Mouse (Mus musculus): ENCODE results near the gene Shroom1. TPM values are rescaled to one million over a fixed set of nuclear protein-coding genes. Genes with fewer than 3 reads are reported as not detected.

The Shroom1 gene
- polyA plus RNA-seq, 1 experiment from 2014 or later = 1.3 TPM

DNA sequence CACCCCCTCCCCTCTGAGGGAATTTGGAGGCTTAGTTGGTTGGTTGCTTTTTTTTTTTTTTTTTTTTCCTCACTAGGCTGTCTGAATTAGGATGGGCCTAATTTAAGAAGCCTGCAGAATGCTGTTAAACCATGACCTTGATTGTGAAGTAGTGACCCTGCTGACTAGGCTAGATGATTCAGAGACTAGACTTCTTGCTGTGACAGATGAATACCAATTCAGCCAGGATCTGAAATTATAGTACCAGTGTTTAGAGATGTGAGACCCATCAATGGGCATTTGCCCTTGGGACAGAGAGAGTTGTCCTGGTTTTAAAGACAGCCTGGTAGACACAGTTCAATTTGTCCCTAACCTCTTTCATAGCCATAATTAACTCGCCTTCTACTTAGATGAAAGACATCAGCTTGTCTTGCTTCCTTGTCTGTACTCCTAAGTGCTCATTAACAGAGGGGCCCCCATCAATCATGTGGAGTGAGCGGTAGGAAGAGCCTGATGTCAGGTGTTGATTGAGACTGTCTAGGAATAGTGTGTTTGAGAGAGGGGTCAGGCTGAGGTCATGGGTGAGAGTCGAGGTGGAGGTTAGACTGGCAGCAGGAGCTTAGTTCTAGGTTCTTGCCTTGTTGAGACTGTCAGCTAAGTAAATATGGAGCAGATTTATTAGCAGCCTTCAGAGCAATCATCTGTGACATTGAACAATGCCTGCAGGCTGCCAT is 36.4 kb downstream of the Shroom1 start:
- H3K27ac ChIP-seq (ENCODE audit: low read length) = no peak overlapping the region
- 38% methylated on average over 3 of the region's 3 CpGs for WGBS
- ATAC-seq (replicated peaks; ENCODE audit: extremely low read depth, insufficient read depth, low FRiP score) = no peak

DNA sequence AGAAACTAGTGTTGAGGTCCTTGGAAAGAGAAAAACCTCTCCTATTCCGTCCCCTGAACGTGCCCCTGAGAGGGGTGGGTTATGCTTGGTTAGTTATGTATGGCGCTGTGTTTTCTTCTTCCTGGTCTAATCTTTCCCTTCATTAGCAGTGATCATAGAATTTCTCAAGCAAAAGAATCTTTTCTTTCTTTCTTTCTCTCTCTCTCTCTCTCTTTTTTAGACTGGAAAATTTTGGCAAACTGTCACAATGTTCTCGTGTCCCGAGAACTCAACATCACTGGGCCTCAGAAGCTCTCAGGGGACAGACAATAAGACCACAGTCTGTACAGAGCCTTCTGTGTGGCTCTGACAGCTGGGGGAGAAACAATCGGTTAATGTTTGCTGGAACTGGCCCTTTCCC is 38.4 kb downstream of the Shroom1 start:
- H3K4me1 ChIP-seq (ENCODE audit: control insufficient read depth, insufficient read depth, low read length) = no peaks in the 10 kb centered on the region
- H3K27me3 ChIP-seq (ENCODE audit: control insufficient read depth, insufficient read depth, low read length) = no peaks in the 10 kb centered on the region
- peak overlapping the region; percentile 26 for H3K27ac ChIP-seq (ENCODE audit: low read length)
- ATAC-seq (replicated peaks; ENCODE audit: extremely low read depth, insufficient read depth, low FRiP score) = no peak
- 56% methylated on average over 6 of the region's 6 CpGs for WGBS
- no peaks in the 10 kb centered on the region for H3K9me3 ChIP-seq (replicated peaks; ENCODE audit: control insufficient read depth, low read length)
- no peak overlapping the region for H3K4me2 ChIP-seq (ENCODE audit: low read depth, low read length)
- H3K4me3 ChIP-seq (ENCODE audit: low read length) = no peak overlapping the region
- no peak overlapping the region for H3K9ac ChIP-seq (ENCODE audit: low read length)
- H3K36me3 ChIP-seq (ENCODE audit: control insufficient read depth, insufficient read depth) = no peaks in the 10 kb centered on the region

More for the DNA sequence above, 36.4 kb downstream of the Shroom1 start:
- no peaks in the 10 kb centered on the region for H3K4me1 ChIP-seq (ENCODE audit: control insufficient read depth, insufficient read depth, low read length)
- no peak overlapping the region for H3K4me2 ChIP-seq (ENCODE audit: low read depth, low read length)
- no peak overlapping the region for H3K4me3 ChIP-seq (ENCODE audit: low read length)
- H3K9ac ChIP-seq (ENCODE audit: low read length) = no peak overlapping the region
- no peaks in the 10 kb centered on the region for H3K27me3 ChIP-seq (ENCODE audit: control insufficient read depth, insufficient read depth, low read length)
- H3K36me3 ChIP-seq (ENCODE audit: control insufficient read depth, insufficient read depth) = no peaks in the 10 kb centered on the region
- 0 out of 2 replicates have a peak, but pooled peaks cover 2% of the 10 kb centered on the region for H3K9me3 ChIP-seq (replicated peaks; ENCODE audit: control insufficient read depth, low read length)

DNA sequence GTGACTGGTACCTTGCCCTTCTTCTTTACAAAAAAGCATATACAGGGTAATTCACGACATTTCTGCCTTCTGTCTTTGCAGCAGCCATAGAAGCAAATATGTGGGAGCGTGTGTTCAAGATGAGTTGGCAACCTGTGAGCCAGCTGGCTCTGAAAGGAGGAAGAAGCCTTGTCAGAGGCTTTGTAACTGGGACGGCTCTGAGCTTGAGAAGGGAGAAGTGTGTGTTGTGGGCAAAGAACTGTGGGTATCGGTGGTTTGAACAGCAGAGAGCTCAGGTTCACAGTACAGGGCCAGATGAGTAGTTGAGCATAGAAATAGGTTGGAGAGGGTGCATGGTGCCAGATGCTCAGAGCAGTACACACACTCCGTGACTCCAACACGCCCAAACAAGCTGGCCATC is 39.9 kb downstream of the Shroom1 start:
- no peaks in the 10 kb centered on the region for H3K4me1 ChIP-seq (ENCODE audit: control insufficient read depth, insufficient read depth, low read length)
- no peak overlapping the region for H3K27ac ChIP-seq (ENCODE audit: low read length)
- H3K9ac ChIP-seq (ENCODE audit: low read length) = no peak overlapping the region
- peak; percentile 41; the same call in 1 of the 2 replicates for ATAC-seq (replicated peaks; ENCODE audit: extremely low read depth, insufficient read depth, low FRiP score)
- H3K36me3 ChIP-seq (ENCODE audit: control insufficient read depth, insufficient read depth) = no peaks in the 10 kb centered on the region
- WGBS = 65% methylated on average over 6 of the region's 6 CpGs
- H3K4me2 ChIP-seq (ENCODE audit: low read depth, low read length) = no peak overlapping the region
- no peaks in the 10 kb centered on the region for H3K9me3 ChIP-seq (replicated peaks; ENCODE audit: control insufficient read depth, low read length)
- H3K27me3 ChIP-seq (ENCODE audit: control insufficient read depth, insufficient read depth, low read length) = no peaks in the 10 kb centered on the region
- no peak overlapping the region for H3K4me3 ChIP-seq (ENCODE audit: low read length)

DNA sequence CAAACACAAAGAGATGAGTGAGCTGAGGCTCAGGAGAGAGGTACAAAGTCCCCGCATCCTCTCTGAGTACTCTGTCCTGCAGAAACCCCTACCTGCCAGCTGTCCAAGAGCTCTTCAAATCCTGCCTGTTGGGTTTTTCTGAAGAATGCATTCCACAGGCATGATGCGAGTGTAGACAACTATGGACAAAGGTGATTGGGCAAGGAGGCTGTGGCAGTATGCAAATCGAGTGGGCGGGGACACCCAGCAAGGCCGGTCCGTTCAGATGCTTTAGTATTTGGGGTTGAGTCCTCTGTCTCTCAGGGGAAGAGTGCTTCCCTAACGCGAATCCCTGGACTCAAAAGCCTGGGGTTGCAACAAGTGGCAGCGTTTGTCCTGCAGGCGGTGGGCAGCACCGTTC is 43.6 kb downstream of the Shroom1 start:
- Histone ChIP-seq H3K9ac (ENCODE audit: low read length) (no peak overlapping the region), H3K4me1 (ENCODE audit: control insufficient read depth, insufficient read depth, low read length) (no peaks in the 10 kb centered on the region), H3K27ac (ENCODE audit: low read length) (no peak overlapping the region), H3K36me3 (ENCODE audit: control insufficient read depth, insufficient read depth) (no peaks in the 10 kb centered on the region), H3K4me2 (ENCODE audit: low read depth, low read length) (peak overlapping the region; percentile 17; the same call in 1 of the 2 replicates), H3K4me3 (ENCODE audit: low read length) (no peak overlapping the region), H3K27me3 (ENCODE audit: control insufficient read depth, insufficient read depth, low read length) (no peaks in the 10 kb centered on the region), H3K9me3 (replicated peaks; ENCODE audit: control insufficient read depth, low read length) (no peaks in the 10 kb centered on the region)
- 7% methylated on average over 11 of the region's 11 CpGs for WGBS
- no peak for ATAC-seq (replicated peaks; ENCODE audit: extremely low read depth, insufficient read depth, low FRiP score)

DNA sequence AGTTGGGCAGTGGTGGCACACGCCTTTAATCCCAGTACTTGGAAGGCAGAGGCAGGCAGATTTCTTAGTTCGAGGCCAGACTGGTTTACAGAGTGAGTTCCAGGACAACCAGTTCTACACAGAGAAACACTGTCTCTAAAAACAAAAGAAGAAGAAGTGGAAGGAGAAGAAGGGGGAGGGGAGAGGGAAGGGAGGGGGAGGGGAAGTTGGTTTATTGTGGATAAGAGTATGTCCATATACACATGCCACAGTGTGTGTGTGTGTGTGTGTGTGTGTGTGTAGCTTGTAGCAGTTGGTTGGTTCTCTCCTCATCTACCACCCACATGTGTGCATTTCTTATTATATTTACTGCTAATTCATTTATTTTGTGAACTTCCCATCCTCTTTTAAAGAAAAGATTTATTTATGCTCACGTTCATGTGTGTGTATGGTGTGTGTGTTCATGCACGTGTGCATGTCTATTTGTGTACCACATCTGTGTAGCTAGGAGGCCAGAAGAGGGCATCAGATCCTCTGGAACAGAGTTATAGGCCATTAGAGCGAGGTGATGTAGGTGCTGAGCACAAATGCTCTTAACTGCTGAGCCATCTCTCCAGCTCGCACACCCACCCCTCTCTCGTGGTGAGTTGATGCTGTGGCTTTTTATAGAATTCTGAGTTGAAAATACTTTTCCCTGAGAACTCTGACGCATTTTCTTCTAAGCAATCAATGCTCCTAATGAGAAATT is 45.2 kb downstream of the Shroom1 start:
- Histone ChIP-seq H3K4me2 (ENCODE audit: low read depth, low read length) (no peak overlapping the region), H3K9me3 (replicated peaks; ENCODE audit: control insufficient read depth, low read length) (no peaks in the 10 kb centered on the region), H3K27ac (ENCODE audit: low read length) (no peak overlapping the region), H3K4me3 (ENCODE audit: low read length) (no peak overlapping the region), H3K36me3 (ENCODE audit: control insufficient read depth, insufficient read depth) (no peaks in the 10 kb centered on the region), H3K9ac (ENCODE audit: low read length) (no peak overlapping the region), H3K27me3 (ENCODE audit: control insufficient read depth, insufficient read depth, low read length) (no peaks in the 10 kb centered on the region), H3K4me1 (ENCODE audit: control insufficient read depth, insufficient read depth, low read length) (no peaks in the 10 kb centered on the region)
- WGBS = 70% methylated on average over 8 of the region's 8 CpGs
- ATAC-seq (replicated peaks; ENCODE audit: extremely low read depth, insufficient read depth, low FRiP score) = no peak

DNA sequence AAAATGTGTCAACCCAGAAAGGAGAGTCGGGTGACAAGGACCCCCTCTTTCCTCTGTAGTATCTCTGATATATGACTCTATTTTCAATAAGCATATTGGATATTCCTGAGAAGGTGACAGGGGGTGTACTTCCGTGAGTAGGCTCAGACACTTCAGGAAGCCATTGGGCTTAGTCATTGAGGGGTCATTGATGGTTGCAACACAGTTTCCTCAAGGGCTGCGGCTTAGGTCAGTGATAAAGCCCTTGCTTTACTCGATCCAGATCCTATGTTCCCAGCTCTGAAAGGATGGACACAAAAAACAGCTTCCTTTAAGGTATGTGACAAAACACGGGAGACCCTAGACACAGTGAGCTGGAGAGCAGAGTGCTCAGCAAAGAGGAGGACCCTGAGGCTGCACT is 46.7 kb downstream of the Shroom1 start:
- no peak overlapping the region for H3K27ac ChIP-seq (ENCODE audit: low read length)
- no peaks in the 10 kb centered on the region for H3K27me3 ChIP-seq (ENCODE audit: control insufficient read depth, insufficient read depth, low read length)
- no peak overlapping the region for H3K4me2 ChIP-seq (ENCODE audit: low read depth, low read length)
- WGBS = 64% methylated on average over 5 of the region's 5 CpGs
- H3K4me3 ChIP-seq (ENCODE audit: low read length) = no peak overlapping the region
- H3K36me3 ChIP-seq (ENCODE audit: control insufficient read depth, insufficient read depth) = no peaks in the 10 kb centered on the region
- no peak overlapping the region for H3K9ac ChIP-seq (ENCODE audit: low read length)
- no peaks in the 10 kb centered on the region for H3K4me1 ChIP-seq (ENCODE audit: control insufficient read depth, insufficient read depth, low read length)
- no peak for ATAC-seq (replicated peaks; ENCODE audit: extremely low read depth, insufficient read depth, low FRiP score)
- H3K9me3 ChIP-seq (replicated peaks; ENCODE audit: control insufficient read depth, low read length) = no peaks in the 10 kb centered on the region

DNA sequence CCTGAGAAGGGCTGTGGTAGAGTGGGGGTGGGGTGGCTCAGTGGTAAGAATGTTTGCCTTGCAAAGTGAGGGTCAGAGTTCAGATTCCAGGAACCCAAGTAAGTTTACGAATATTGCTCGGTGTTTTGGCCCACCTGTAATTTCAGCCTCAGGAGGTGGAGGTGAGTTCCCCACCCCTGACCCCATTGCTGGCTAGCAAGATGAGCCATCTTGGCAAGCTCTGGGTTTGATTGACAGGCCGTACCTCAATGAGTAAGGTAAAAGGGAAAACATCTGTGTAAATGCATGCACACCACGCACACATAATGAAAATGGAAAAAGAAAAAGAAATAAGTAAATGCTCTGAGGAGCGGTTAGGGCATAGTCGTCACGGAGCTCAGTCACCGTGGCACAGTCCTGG is 47.4 kb downstream of the Shroom1 start:
- 90% methylated on average over 8 of the region's 8 CpGs for WGBS
- ATAC-seq (replicated peaks; ENCODE audit: extremely low read depth, insufficient read depth, low FRiP score) = no peak
- H3K36me3 ChIP-seq (ENCODE audit: control insufficient read depth, insufficient read depth) = no peaks in the 10 kb centered on the region

DNA sequence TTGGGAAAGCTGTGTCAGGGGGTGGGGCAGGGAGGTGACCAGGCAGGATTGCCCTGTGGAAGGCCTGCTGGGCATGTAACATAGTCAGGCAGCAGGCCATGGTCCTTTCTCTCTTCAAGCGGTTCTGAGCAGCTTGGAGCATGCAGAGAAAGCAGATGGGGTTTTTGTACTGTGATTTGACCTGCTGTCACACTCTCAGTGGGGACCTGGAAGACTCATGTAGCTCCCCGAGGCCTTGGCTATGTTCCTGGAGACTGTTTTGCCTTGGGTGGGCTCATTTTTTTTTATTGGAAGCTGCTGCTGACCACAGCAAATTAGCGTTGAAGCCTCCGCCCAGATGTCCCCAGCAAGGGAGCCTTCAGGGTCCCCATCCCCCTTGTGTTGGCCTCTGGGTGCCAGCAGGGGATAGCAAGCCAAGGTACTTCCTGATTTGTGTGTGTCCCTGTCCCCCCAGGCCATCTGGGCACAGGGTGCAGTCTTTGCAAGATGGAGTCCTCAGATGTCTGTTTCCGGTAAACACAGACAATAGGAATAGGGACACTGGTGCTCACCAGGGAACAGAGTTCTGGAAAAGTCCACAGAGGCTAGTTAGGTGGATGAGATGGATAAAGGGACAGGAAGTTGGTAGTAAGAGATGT is 48.1 kb downstream of the Shroom1 start:
- no peaks in the 10 kb centered on the region for H3K27me3 ChIP-seq (ENCODE audit: control insufficient read depth, insufficient read depth, low read length)
- H3K4me3 ChIP-seq (ENCODE audit: low read length) = no peak overlapping the region
- no peaks in the 10 kb centered on the region for H3K9me3 ChIP-seq (replicated peaks; ENCODE audit: control insufficient read depth, low read length)
- WGBS = 72% methylated on average over 5 of the region's 5 CpGs
- no peaks in the 10 kb centered on the region for H3K36me3 ChIP-seq (ENCODE audit: control insufficient read depth, insufficient read depth)
- no peak for ATAC-seq (replicated peaks; ENCODE audit: extremely low read depth, insufficient read depth, low FRiP score)
- H3K27ac ChIP-seq (ENCODE audit: low read length) = no peak overlapping the region
- H3K9ac ChIP-seq (ENCODE audit: low read length) = no peak overlapping the region
- no peak overlapping the region for H3K4me2 ChIP-seq (ENCODE audit: low read depth, low read length)
- H3K4me1 ChIP-seq (ENCODE audit: control insufficient read depth, insufficient read depth, low read length) = no peaks in the 10 kb centered on the region; the same call in 1 of the 2 replicates

More for the DNA sequence above, 47.4 kb downstream of the Shroom1 start:
- Histone ChIP-seq H3K27me3 (ENCODE audit: control insufficient read depth, insufficient read depth, low read length) (no peaks in the 10 kb centered on the region), H3K4me2 (ENCODE audit: low read depth, low read length) (no peak overlapping the region), H3K9ac (ENCODE audit: low read length) (no peak overlapping the region), H3K4me3 (ENCODE audit: low read length) (no peak overlapping the region), H3K4me1 (ENCODE audit: control insufficient read depth, insufficient read depth, low read length) (no peaks in the 10 kb centered on the region), H3K27ac (ENCODE audit: low read length) (no peak overlapping the region), H3K9me3 (replicated peaks; ENCODE audit: control insufficient read depth, low read length) (no peaks in the 10 kb centered on the region)

Data from heart, embryonic 16.5 days (tissue).